Mouse (Mus musculus): ENCODE measurements around the gene Mecom.

DNA sequence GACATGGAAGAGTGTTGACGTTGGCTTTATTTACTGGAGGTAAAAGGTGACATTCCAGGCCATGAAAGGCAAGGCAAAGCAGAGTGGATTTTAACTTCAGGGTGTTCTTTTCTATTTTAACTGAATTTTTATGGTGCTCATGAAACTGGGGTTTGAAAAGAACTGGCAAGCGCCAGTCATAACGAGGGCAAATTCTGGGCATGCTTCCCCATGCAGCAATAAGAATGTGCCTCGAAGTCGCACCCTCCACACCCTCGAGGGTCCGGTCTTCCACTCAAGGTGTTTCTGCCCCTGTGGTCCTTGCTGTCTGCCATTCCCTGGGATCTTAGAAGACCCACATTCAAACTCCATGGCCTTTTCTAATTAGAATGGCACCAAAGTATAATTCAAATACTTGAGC lies 547.5 kb downstream of the Mecom start:
- TF ChIP-seq CTCF (IDR thresholded peaks at IDR 0.05), result no peak
- no peak for TF ChIP-seq EP300 (IDR thresholded peaks at IDR 0.05)
